Mouse (Mus musculus): ENCODE data around the gene Acox1. TPM values are rescaled to one million over a fixed set of nuclear protein-coding genes. Genes with fewer than 3 reads are reported as not detected.

Acox1 gene
- polyA plus RNA-seq, 1 experiment from 2014 or later = 21.2 TPM

DNA sequence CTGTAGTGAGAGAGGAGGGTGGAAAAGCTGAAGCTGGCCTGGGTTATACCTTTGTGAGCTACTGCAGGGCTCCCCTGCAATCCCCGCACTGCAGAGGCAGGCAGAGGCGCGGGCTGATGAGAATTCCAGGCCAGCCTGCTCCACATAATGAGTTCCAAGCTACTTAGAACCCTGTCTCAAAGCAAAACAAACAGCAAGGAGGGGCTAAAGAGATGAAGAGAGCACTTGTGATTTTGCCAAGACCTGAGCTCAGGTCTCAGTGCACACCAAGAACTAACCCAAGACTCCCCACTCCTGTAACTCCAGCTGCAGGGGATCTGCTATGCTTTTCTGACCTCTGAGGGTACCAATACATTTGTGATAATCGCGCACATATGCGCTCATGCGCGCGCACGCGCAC is 12.5 kb downstream of the Acox1 start:
- H3K9ac ChIP-seq = no peak overlapping the region
- peaks cover 17% of the 10 kb centered on the region for H3K36me3 ChIP-seq
- H3K4me3 ChIP-seq = no peak overlapping the region
- ATAC-seq (ENCODE audit: borderline replicate concordance, extremely low read depth, low FRiP score, low TSS enrichment) = no peak
- H3K4me2 ChIP-seq = no peak overlapping the region
- H3K9me3 ChIP-seq = no peaks in the 10 kb centered on the region
- 86% methylated on average over 11 of the region's 11 CpGs for WGBS
- no peak overlapping the region for H3K27ac ChIP-seq
- H3K27me3 ChIP-seq = no peaks in the 10 kb centered on the region
- H3K4me1 ChIP-seq = 0 out of 2 replicates have a peak, but pooled peaks cover 4% of the 10 kb centered on the region

DNA sequence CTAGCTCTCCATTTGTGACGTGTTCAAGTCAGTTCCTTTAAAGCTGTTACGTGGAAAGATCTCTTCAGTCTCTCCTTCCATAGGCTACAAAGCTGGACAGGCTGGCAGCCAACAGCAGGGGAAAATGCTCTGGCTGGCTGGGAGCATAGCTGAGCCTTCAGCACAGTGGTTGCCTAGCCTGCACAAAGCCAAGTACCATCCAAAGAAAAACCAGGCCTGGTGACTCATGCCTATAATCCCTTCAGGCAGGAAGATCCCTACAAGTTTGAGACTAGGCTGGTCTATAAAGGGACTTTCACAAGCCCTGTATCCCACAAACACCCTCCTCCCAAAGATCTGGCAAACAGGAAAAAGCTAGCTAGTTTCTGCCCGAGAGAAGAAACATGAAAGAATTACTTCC is 13.0 kb downstream of the Acox1 start:
- no peak overlapping the region for H3K4me3 ChIP-seq
- no peak overlapping the region for H3K9ac ChIP-seq
- WGBS = 92% methylated on average over 3 of the region's 3 CpGs
- H3K36me3 ChIP-seq = peaks cover 18% of the 10 kb centered on the region
- H3K4me2 ChIP-seq = no peak overlapping the region
- H3K27ac ChIP-seq = no peak overlapping the region
- no peaks in the 10 kb centered on the region for H3K9me3 ChIP-seq
- H3K4me1 ChIP-seq = 0 out of 2 replicates have a peak, but pooled peaks cover 4% of the 10 kb centered on the region
- no peak for ATAC-seq (ENCODE audit: borderline replicate concordance, extremely low read depth, low FRiP score, low TSS enrichment)
- no peaks in the 10 kb centered on the region for H3K27me3 ChIP-seq

DNA sequence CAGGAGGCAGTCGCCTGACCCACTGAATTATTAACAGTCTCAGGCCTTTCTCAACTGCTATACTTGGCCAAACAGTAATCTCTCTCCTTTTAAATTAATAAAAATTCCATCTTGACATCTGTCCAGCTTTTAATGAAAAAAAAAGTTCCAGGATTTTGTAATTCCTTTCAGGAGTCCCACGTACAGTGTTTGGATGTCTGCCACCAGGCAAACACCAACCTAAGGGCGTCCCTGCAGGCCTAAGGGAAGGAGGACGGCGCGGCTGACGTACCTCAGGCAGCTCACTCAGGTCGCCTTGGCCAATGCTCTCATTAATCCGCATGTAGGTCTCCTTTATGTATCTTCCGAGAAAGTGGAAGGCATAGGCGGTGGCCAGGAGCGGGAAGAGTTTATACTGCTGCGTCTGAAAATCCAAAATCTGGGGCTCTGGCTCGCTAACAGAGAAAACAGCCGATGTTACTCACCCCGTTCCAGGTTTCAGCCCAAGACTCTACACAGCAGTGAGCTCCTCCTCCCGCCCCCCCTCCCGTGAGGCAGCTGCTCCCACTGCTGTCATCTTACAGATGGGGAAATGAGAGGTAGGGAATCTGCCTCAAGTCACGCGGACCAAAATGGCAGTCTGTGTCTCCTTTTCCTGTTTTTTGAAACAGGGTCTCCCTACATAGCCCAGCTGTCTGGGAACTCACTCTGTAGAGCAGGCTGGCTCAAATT is 20.3 kb downstream of the Acox1 start:
- H3K36me3 ChIP-seq = peaks cover 52% of the 10 kb centered on the region
- ATAC-seq (ENCODE audit: borderline replicate concordance, extremely low read depth, low FRiP score, low TSS enrichment) = no peak
- H3K4me1 ChIP-seq = no peaks in the 10 kb centered on the region
- H3K9ac ChIP-seq = no peak overlapping the region
- no peak overlapping the region for H3K27ac ChIP-seq
- H3K27me3 ChIP-seq = no peaks in the 10 kb centered on the region
- no peak overlapping the region for H3K4me3 ChIP-seq
- WGBS = 85% methylated on average over 20 of the region's 20 CpGs
- H3K9me3 ChIP-seq = no peaks in the 10 kb centered on the region
- no peak overlapping the region for H3K4me2 ChIP-seq

DNA sequence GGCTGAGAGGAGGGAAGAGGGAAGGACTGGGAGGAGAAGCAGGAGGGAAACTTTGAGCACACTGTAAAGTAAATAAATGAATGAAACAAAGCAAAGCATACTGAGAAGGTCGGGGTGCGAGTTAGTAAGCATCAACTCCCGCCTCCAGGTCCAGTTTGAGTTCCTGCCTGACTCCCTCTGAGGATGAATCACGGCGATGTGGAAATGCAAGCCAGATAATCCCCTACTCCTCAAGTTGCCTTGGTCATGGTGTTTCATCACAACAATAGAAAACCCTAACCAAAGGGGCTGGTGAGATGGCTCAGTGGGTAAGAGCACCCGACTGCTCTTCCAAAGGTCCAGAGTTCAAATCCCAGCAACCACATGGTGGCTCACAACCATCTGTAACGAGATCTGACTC is 22.8 kb downstream of the Acox1 start:
- 78% methylated on average over 7 of the region's 7 CpGs for WGBS
- Histone ChIP-seq H3K4me2 (no peak overlapping the region), H3K4me1 (no peaks in the 10 kb centered on the region), H3K9me3 (no peaks in the 10 kb centered on the region), H3K27ac (no peak overlapping the region), H3K36me3 (peaks cover 63% of the 10 kb centered on the region), H3K9ac (no peak overlapping the region), H3K4me3 (no peak overlapping the region), H3K27me3 (no peaks in the 10 kb centered on the region)
- no peak for ATAC-seq (ENCODE audit: borderline replicate concordance, extremely low read depth, low FRiP score, low TSS enrichment)

DNA sequence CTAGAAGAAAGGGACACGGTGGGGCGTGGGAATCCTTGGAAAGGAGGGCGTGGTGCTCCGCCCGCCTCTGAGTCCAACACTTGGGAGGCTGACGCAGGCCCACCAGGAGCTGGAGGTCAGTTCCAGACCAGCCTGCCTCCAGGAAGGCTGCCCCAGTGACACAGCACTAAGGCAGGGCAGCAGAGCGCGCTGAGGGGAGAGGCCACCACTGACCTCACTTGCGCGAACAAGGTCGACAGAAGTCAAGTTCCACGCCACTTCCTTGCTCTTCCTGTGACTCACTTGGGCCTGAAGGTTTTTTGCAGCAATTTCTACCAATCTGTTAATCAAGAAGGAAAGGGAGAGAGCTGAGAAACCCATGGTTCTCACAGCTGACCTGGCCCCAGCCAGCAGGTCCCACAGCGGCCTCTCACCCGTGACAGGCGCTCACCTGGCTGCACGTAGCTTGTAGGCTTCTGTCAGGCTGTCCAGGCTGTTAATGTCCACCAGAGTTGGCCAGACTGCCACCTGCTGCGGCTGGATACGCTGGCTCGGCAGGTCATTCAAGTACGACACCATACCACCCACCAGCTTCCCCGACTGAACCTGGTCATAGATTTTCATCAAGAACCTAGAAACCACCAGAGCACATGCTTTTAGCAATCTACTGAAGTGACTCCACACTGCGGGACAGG is 23.9 kb downstream of the Acox1 start:
- H3K4me3 ChIP-seq = no peak overlapping the region
- WGBS = 92% methylated on average over 22 of the region's 22 CpGs
- H3K27me3 ChIP-seq = no peaks in the 10 kb centered on the region
- H3K36me3 ChIP-seq = peaks cover 53% of the 10 kb centered on the region
- H3K9me3 ChIP-seq = no peaks in the 10 kb centered on the region
- no peak overlapping the region for H3K4me2 ChIP-seq
- no peaks in the 10 kb centered on the region for H3K4me1 ChIP-seq
- no peak for ATAC-seq (ENCODE audit: borderline replicate concordance, extremely low read depth, low FRiP score, low TSS enrichment)
- no peak overlapping the region for H3K9ac ChIP-seq
- H3K27ac ChIP-seq = no peak overlapping the region

DNA sequence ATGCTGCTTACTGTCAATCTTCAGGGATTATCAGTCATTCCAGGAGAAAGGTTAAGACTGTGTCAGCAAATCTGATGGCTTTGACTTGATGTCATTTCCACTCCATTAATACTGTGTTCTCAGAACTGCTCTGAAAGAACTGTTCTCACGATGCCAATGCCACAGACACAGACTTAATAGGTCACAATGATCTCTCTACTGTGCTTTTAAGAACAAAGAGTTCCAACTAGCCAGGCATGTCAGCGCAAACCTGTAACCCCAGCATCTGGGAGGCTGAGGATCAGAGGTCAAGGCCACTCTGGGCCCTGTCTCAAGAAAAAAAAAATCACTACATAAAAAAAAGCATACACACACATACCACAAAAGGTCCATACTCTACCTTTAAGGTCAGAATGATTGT is 26.9 kb downstream of the Acox1 start:
- 84% methylated on average over 2 of the region's 2 CpGs for WGBS
- no peaks in the 10 kb centered on the region for H3K9me3 ChIP-seq
- H3K4me3 ChIP-seq = no peak overlapping the region
- no peaks in the 10 kb centered on the region for H3K27me3 ChIP-seq
- H3K4me2 ChIP-seq = no peak overlapping the region
- peaks cover 10% of the 10 kb centered on the region for H3K4me1 ChIP-seq
- H3K9ac ChIP-seq = no peak overlapping the region
- ATAC-seq (ENCODE audit: borderline replicate concordance, extremely low read depth, low FRiP score, low TSS enrichment) = no peak
- H3K36me3 ChIP-seq = peaks cover 32% of the 10 kb centered on the region
- no peak overlapping the region for H3K27ac ChIP-seq

DNA sequence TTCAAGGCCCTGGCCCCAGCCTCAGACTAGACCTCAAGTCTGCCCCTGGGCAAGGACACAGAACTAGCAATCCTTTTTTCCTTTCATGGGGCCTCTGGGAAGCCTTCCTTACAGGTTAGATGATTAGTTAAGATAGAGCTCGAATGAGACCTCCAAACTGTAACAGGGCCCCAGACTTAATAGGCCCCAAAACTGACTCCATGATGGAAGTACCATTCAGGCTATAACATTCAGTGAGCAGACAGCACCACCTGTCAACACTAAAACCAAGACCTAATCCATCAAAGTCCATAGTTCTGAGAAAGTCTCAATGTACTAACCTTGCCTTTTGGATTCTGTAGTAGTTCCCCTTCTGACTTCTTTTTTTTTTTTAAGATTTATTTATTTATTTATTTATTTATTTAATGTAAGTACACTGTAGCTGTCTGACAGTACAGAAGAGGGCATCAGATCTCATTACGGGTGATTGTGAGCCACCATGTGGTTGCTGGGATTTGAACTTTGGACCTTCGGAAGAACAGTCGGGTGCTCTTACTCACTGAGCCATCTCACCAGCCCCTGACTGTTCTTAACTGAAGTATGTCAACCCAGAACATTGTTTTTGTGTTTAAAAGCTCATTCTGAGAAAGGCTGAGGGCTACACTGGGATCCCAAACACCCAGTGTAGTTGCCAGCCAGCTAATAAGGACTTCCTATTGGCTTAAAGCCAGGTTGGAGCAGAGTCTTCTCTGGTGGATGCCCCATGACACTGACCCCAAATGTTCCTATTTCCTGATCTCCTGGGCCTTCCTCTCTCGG is 28.6 kb downstream of the Acox1 start:
- peaks cover 27% of the 10 kb centered on the region for H3K36me3 ChIP-seq
- H3K4me3 ChIP-seq = no peak overlapping the region
- H3K27me3 ChIP-seq = no peaks in the 10 kb centered on the region
- H3K4me2 ChIP-seq = no peak overlapping the region
- H3K9ac ChIP-seq = no peak overlapping the region
- WGBS = 78% methylated on average over 5 of the region's 5 CpGs
- peaks cover 17% of the 10 kb centered on the region for H3K4me1 ChIP-seq
- H3K27ac ChIP-seq = no peak overlapping the region
- no peaks in the 10 kb centered on the region for H3K9me3 ChIP-seq
- no peak for ATAC-seq (ENCODE audit: borderline replicate concordance, extremely low read depth, low FRiP score, low TSS enrichment)

DNA sequence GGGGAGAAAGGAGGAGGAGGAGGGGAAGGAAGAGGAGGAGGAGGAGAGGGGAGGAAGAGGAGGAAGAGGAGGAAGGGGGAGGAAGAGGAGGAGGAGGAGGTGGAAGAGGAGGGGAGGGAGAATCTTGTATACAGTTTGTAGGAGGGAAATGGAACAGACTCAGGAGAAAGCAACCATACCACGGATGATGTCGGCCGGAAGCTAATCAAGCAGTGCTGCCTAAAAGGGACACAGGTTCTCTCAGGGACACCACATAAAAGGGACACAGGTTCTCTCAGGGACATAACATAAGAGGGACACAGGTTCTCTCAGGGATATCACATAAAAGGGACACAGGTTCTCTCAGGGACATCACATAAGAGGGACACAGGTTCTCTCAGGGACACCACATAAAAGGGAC is 29.6 kb downstream of the Acox1 start:
- Histone ChIP-seq H3K36me3 (peaks cover 18% of the 10 kb centered on the region), H3K4me3 (no peak overlapping the region), H3K27me3 (no peaks in the 10 kb centered on the region), H3K27ac (no peak overlapping the region), H3K4me1 (peaks cover 17% of the 10 kb centered on the region), H3K9me3 (no peaks in the 10 kb centered on the region), H3K9ac (no peak overlapping the region), H3K4me2 (no peak overlapping the region)
- WGBS = 82% methylated on average over 3 of the region's 3 CpGs
- no peak for ATAC-seq (ENCODE audit: borderline replicate concordance, extremely low read depth, low FRiP score, low TSS enrichment)

DNA sequence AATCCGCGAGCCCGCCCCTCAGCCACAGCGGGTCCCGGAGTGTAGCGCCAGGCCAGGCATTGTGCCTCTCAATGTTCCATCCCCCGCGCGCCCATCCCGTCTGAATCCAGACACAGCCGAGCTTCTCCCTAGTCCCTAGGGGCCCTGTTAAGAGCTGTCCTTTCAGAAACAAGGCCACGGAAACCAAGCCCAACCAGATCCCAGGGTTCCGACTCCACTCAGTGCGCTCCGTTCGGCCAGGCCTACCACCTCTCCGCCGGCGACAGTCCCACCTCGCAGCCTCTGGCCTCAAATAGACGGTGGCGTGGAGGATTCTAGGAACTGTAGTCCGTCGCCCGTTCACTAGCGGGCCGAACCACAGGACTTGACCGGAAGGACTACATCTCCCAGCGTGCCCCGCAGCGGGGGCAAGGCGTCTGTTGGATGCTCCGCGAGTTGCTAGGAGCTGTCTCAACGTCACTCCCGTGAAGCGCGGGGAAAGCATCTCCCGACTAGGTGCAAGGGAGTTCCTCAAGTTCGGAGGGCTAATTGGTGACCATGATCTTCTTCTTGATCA is 30.9 kb downstream of the Acox1 start, which contains the start of gene Fbf1:
Fbf1 (minus strand) TSS at position 283 of the 556 bp plus-strand sequence.
- H3K27ac ChIP-seq = peak within 1 kb of the TSS; percentile 97
- ATAC-seq (ENCODE audit: borderline replicate concordance, extremely low read depth, low FRiP score, low TSS enrichment) = peak; percentile 97
- peaks cover 17% of the 10 kb centered on the region for H3K4me1 ChIP-seq
- under 1% methylated on average over 40 of the region's 40 CpGs for WGBS
- no peaks in the 10 kb centered on the region for H3K27me3 ChIP-seq
- H3K9ac ChIP-seq = peak within 1 kb of the TSS; percentile 79
- peak within 1 kb of the TSS; percentile 81 for H3K4me2 ChIP-seq
- H3K9me3 ChIP-seq = no peaks in the 10 kb centered on the region
- peaks cover 5% of the 10 kb centered on the region for H3K36me3 ChIP-seq
- H3K4me3 ChIP-seq = peak within 1 kb of the TSS; percentile 82

DNA sequence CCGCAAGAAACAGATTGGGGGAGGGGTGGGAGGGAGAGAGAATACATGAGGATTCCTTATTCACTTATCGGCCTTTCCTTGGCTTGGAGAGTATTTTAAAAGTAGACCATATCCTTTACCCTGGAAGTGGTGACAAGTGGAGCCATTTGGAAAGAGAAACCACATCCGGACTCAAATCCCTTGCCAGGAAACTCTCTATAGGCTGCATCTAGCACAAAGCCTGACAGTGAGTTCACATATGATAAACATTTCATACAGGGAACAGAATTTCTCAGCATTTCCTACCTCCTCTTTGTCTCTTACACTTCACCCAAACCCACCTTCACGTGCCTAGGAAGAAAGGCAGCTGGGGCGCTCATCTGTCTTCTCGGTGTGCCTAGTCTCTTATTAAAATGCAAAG is 31.6 kb downstream of the Acox1 start:
- Histone ChIP-seq H3K4me3 (peak overlapping the region; percentile 82), H3K4me2 (peak overlapping the region; percentile 81), H3K27ac (peak overlapping the region; percentile 97), H3K4me1 (peaks cover 19% of the 10 kb centered on the region), H3K36me3 (no peaks in the 10 kb centered on the region; the same call in 1 of the 2 replicates), H3K9ac (peak overlapping the region; percentile 79), H3K9me3 (no peaks in the 10 kb centered on the region), H3K27me3 (no peaks in the 10 kb centered on the region)
- WGBS = 3% methylated on average over 6 of the region's 6 CpGs
- ATAC-seq (ENCODE audit: borderline replicate concordance, extremely low read depth, low FRiP score, low TSS enrichment) = peak; percentile 53; the same call in 1 of the 2 replicates

DNA sequence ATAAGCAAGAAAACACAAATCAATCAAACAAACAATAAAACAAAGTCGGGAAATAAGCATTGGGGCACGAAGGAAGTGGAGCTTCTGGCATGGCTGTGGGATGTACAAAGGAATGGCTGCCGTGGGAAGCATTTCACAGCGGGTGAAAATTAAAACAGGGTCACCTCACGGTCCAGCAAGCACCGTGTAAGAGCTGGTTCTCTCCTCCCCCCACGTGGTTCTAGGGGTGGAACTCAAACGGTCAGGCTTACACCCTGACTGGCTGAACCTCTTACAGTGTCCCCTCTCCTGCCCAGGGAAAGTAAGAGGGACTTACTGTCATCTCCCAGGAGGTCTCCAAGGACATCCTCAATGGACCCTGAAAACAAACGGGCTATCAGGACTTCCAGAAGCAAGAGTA is 35.8 kb downstream of the Acox1 start:
- Histone ChIP-seq H3K9me3 (no peaks in the 10 kb centered on the region), H3K27ac (no peak overlapping the region), H3K4me2 (no peak overlapping the region), H3K4me3 (no peak overlapping the region), H3K27me3 (no peaks in the 10 kb centered on the region), H3K4me1 (peaks cover 15% of the 10 kb centered on the region), H3K9ac (no peak overlapping the region), H3K36me3 (peaks cover 9% of the 10 kb centered on the region)
- 51% methylated on average over 9 of the region's 9 CpGs for WGBS
- no peak for ATAC-seq (ENCODE audit: borderline replicate concordance, extremely low read depth, low FRiP score, low TSS enrichment)

Measured in lung, embryonic 15.5 days (tissue).